Mouse (Mus musculus) gastrocnemius, adult 8-10 months (tissue): ENCODE results near the gene Grin2a. TPM values are rescaled to one million over a fixed set of nuclear protein-coding genes. Genes with fewer than 3 reads are reported as not detected.

Experiments
- DNase-seq, 2 experiments: peaks; one replicate each; pipeline ENCODE4 v3.0.0; 2022; ENCODE audit warnings: low spot score in 2 of 2
- total RNA-seq, 4 experiments: library from RNA; stranded (reverse); gene quantifications; 2 replicates each; pipeline ENCODE4 v1.2.4; 2022

The Grin2a gene
- total RNA-seq, 4 experiments from 2014 or later: 0.04 to 0.70 (median 0.17) TPM

GRCm38 (mm10) chr16:9873001-9873400 lies 122.4 kb downstream of the Grin2a start:
- DNase-seq: no peak

GRCm38 (mm10) chr16:9865710-9866109 lies 129.7 kb downstream of the Grin2a start:
- no peak for DNase-seq

- no peak for DNase-seq
Observed at GRCm38 (mm10) chr16:9865039-9865438, 130.3 kb downstream of the Grin2a start.

GRCm38 (mm10) chr16:9857758-9858157 lies 137.6 kb downstream of the Grin2a start:
- DNase-seq: no peak

- DNase-seq: no peak
Observed at GRCm38 (mm10) chr16:9851265-9851988, 143.9 kb downstream of the Grin2a start.

- DNase-seq: no peak
Observed at GRCm38 (mm10) chr16:9841496-9841895, 153.9 kb downstream of the Grin2a start.

- no peak for DNase-seq
Observed at GRCm38 (mm10) chr16:9836542-9836941, 158.8 kb downstream of the Grin2a start.

GRCm38 (mm10) chr16:9834236-9834635 lies 161.1 kb downstream of the Grin2a start:
- DNase-seq: no peak

- no peak for DNase-seq
Observed at GRCm38 (mm10) chr16:9825110-9825483, 170.3 kb downstream of the Grin2a start.

- no peak for DNase-seq
Observed at GRCm38 (mm10) chr16:9824436-9825109, 170.8 kb downstream of the Grin2a start.

- DNase-seq: no peak
Observed at GRCm38 (mm10) chr16:9823686-9824085, 171.7 kb downstream of the Grin2a start.

GRCm38 (mm10) chr16:9819508-9819907 lies 175.9 kb downstream of the Grin2a start:
- DNase-seq: no peak

- no peak for DNase-seq
Observed at GRCm38 (mm10) chr16:9801338-9801737, 194.0 kb downstream of the Grin2a start.

- DNase-seq: no peak
Observed at GRCm38 (mm10) chr16:9800221-9800620, 195.1 kb downstream of the Grin2a start.

GRCm38 (mm10) chr16:9792976-9793375 lies 202.4 kb downstream of the Grin2a start:
- no peak for DNase-seq

GRCm38 (mm10) chr16:9786261-9786660 lies 209.1 kb downstream of the Grin2a start:
- DNase-seq: no peak

GRCm38 (mm10) chr16:9785821-9786220 lies 209.5 kb downstream of the Grin2a start:
- no peak for DNase-seq

GRCm38 (mm10) chr16:9768981-9769380 lies 226.4 kb downstream of the Grin2a start:
- DNase-seq: no peak

GRCm38 (mm10) chr16:9768356-9768755 lies 227.0 kb downstream of the Grin2a start:
- DNase-seq: no peak

GRCm38 (mm10) chr16:9767946-9768345 lies 227.4 kb downstream of the Grin2a start:
- DNase-seq: no peak

GRCm38 (mm10) chr16:9764086-9764485 lies 231.3 kb downstream of the Grin2a start:
- DNase-seq: no peak

GRCm38 (mm10) chr16:9760347-9760746 lies 235.0 kb downstream of the Grin2a start:
- DNase-seq: no peak

GRCm38 (mm10) chr16:9756849-9757248 lies 238.5 kb downstream of the Grin2a start:
- no peak for DNase-seq
